Mouse (Mus musculus) brain, adult 2 months (tissue): Measurements from ENCODE around the gene Slfn5.
"Not testable (repeated sequence)": the region's sequence is repeated elsewhere in the genome, so short reads cannot be mapped to it uniquely, and the experiment has no call there.

ENCODE experiments used
- DNase-seq: peaks from one replicate; pipeline ENCODE4 v3.0.0; 2011; ENCODE audit warnings: low read depth, low spot score

Slfn5 gene

GRCm38 (mm10) chr11:82950736-82951481 lies at the start of gene Slfn5:
Slfn5 (plus strand) TSS chr11:82951349.
- no peak for DNase-seq

GRCm38 (mm10) chr11:82901606-82902310 lies 49.4 kb upstream of the Slfn5 start:
- peak; percentile 50 for DNase-seq

- DNase-seq = no peak
These were observed 46.2 kb upstream of the Slfn5 start for GRCm38 (mm10) chr11:82904952-82905351.

GRCm38 (mm10) chr11:82905816-82906215 lies 45.3 kb upstream of the Slfn5 start:
- no peak for DNase-seq

- peak; percentile 95 for DNase-seq
These were observed 43.2 kb upstream of the Slfn5 start, which contains the start of gene Nle1 for GRCm38 (mm10) chr11:82907651-82908607. Nle1 (minus strand) TSS chr11:82908411.

- DNase-seq = no peak
These were observed 42.5 kb upstream of the Slfn5 start for GRCm38 (mm10) chr11:82908608-82908989.

- DNase-seq = no peak
These were observed 40.9 kb upstream of the Slfn5 start, which contains the start of gene Unc45b for GRCm38 (mm10) chr11:82910250-82910649. Unc45b (plus strand) TSS chr11:82910550.

- no peak for DNase-seq
These were observed 40.3 kb upstream of the Slfn5 start for GRCm38 (mm10) chr11:82910679-82911389.

GRCm38 (mm10) chr11:82914711-82915352 lies 36.3 kb upstream of the Slfn5 start:
- peak; percentile 85 for DNase-seq

GRCm38 (mm10) chr11:82920768-82921167 lies 30.4 kb upstream of the Slfn5 start:
- no peak for DNase-seq

GRCm38 (mm10) chr11:82921691-82922090 lies 29.5 kb upstream of the Slfn5 start:
- no peak for DNase-seq

GRCm38 (mm10) chr11:82923910-82924309 lies 27.2 kb upstream of the Slfn5 start:
- not testable (repeated sequence) for DNase-seq

GRCm38 (mm10) chr11:82928897-82929632 lies 22.1 kb upstream of the Slfn5 start:
- DNase-seq = no peak

- no peak for DNase-seq
These were observed 21.6 kb upstream of the Slfn5 start for GRCm38 (mm10) chr11:82929633-82929950.

GRCm38 (mm10) chr11:82930391-82930955 lies 20.7 kb upstream of the Slfn5 start:
- not testable (repeated sequence) for DNase-seq

GRCm38 (mm10) chr11:82931161-82931560 lies 20.0 kb upstream of the Slfn5 start:
- not testable (repeated sequence) for DNase-seq

- DNase-seq = not testable (repeated sequence)
These were observed 19.3 kb upstream of the Slfn5 start for GRCm38 (mm10) chr11:82931671-82932450.

- DNase-seq = no peak
These were observed 18.0 kb upstream of the Slfn5 start for GRCm38 (mm10) chr11:82933186-82933585.

GRCm38 (mm10) chr11:82943336-82943735 lies 7.8 kb upstream of the Slfn5 start:
- DNase-seq = no peak
